Mouse (Mus musculus): ENCODE data around the gene Triobp. TPM values are rescaled to one million over a fixed set of nuclear protein-coding genes. Genes with fewer than 3 reads are reported as not detected.
A peak's percentile ranks its signal among the peaks of the same experiment; 100 is the strongest.

Gene Triobp
- polyA plus RNA-seq (2015; fragmentation: Nextera tagmentation; extraction: Ambion mirVana) = 42.0 and 50.2 TPM in 2 replicates

DNA sequence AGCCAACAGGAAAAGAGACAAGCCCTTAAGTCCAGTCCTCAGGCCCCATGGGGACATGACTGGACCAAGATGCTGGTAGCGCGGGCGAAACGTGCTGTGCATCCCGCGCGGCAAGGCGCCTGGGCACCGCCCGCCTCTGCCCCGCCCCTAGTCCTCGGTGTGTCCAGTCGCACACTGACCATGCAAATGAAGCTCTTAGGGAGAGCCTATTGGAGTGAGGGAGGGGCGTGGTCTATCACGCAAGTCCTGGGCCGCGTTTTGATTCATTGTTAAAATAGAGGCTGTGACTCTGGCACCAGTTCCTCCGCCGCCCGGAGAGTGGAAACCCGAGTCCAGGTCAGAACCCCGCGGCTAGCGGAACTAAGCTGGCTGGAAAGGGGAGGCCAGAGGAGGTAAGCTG is at the start of gene Triobp:
TSS of gene Triobp (plus strand) at position 68 of the 400 bp plus-strand sequence.
- Histone ChIP-seq H3K27ac (peak within 1 kb of the TSS; percentile 34; the same call in 1 of the 2 replicates), H3K9ac (peak within 1 kb of the TSS; percentile 69), H3K4me1 (peaks cover 20% of the 10 kb centered on the region), H3K4me3 (peak within 1 kb of the TSS; percentile 55), H3K27me3 (no peaks in the 10 kb centered on the region), H3K4me2 (replicated peaks) (peak within 1 kb of the TSS; percentile 79), H3K36me3 (peaks cover 11% of the 10 kb centered on the region), H3K9me3 (no peaks in the 10 kb centered on the region)
- WGBS = 0% methylated on average over 24 of the region's 24 CpGs
- peak; percentile 97 for ATAC-seq (ENCODE audit: low FRiP score, low read depth)

DNA sequence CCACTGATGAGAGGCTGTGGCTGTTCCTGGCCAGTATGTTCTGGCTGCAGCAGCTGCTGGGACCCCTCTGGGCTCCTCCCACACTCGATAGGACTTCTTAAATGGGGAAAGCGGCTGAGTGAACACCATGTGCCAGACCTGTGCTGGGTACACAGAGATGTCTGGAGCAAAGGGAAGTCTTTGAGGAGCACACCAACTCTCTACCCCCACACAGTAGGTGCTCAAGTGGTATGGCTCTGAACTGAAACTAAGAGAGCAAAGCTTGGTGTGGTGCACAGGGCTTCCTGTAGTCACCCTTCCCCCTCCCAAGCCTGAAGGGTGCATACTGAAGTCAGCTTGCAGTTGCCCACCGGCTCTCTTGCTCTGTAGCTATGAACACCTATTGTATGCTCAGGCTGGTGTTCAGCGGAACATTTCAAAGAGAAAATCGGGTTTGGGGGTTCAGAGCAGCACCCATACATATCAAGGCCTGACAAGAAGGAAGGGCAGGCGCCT is 49.0 kb upstream of the Triobp start:
- peaks cover 58% of the 10 kb centered on the region for H3K4me1 ChIP-seq
- peaks cover 33% of the 10 kb centered on the region for H3K36me3 ChIP-seq
- H3K9me3 ChIP-seq = no peaks in the 10 kb centered on the region
- WGBS = 46% methylated on average over 6 of the region's 6 CpGs
- H3K4me2 ChIP-seq (replicated peaks) = peak overlapping the region; percentile 92
- no peaks in the 10 kb centered on the region for H3K27me3 ChIP-seq
- peak overlapping the region; percentile 1; the same call in 1 of the 2 replicates for H3K27ac ChIP-seq
- peak overlapping the region; percentile 83 for H3K4me3 ChIP-seq
- no peak for ATAC-seq (ENCODE audit: low FRiP score, low read depth)
- peak overlapping the region; percentile 85; the same call in 1 of the 2 replicates for H3K9ac ChIP-seq

DNA sequence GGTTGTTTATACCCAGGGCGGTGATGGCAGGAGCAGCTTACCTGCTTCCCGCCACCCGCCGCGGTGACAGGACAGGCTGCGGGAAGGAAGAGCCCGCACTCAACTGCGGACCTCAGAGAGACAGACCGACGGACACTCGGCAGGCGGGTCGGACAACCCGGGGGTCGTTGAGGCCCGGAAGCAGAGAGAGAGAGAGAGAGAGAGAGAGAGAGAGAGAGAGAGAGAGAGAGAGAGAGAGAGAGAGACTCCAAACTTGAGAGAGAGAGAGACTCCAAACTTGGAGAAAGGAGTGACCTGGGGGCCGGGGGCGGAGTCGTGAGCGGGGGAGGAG is 48.1 kb upstream of the Triobp start, which contains the start of gene Gm49510:
TSS of gene Gm49510 (plus strand) at position 259 of the 331 bp plus-strand sequence.
- Histone ChIP-seq H3K9ac (peak within 1 kb of the TSS; percentile 85), H3K4me3 (peak within 1 kb of the TSS; percentile 83), H3K27me3 (no peaks in the 10 kb centered on the region), H3K9me3 (no peaks in the 10 kb centered on the region), H3K36me3 (peaks cover 35% of the 10 kb centered on the region), H3K4me1 (peaks cover 50% of the 10 kb centered on the region), H3K27ac (peak within 1 kb of the TSS; percentile 82), H3K4me2 (replicated peaks) (peak within 1 kb of the TSS; percentile 92)
- under 1% methylated on average over 20 of the region's 20 CpGs for WGBS
- ATAC-seq (ENCODE audit: low FRiP score, low read depth) = no peak

DNA sequence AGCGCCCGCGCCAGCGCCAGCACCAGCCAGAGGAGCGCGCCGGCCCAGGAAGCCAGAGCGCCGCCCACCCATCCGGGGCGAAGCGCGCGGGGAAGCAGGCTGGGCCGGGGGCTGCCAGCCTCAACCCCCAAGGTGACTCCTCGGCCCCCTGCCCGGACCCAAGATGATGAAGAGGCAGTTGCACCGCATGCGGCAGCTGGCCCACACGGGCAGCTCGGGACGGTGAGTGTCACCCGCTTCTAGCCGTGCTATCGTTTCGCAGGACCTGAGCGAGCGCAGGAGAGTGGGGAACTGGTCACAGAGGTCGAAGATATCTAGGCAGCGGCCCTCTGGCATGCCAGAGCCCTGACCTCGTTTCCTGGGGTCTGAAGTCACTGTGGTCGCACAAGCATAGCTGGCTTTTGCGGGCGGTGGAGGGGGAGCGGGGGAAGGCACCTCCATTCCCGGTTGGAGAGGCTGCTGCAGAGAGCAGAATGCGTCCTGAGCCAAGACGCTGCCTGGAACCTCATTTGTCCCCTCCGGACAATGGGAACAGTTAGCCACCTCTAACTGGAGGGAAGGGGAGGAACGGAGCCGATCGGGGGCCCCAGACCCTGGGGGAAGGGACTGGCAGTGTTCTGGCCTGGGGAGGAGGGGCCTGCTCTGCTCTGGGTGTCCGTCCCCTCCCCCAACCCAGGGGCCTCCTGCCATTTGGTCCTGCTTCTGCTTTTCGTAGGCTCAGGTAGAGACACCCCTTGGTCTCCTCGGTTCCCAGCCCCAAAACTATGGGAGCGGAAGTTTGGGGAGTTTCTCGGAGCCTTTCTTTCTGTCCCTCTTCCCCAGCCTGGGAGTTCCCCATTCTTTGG is 47.6 kb upstream of the Triobp start, which contains the start of gene Sh3bp1:
TSS of gene Sh3bp1 (plus strand) at position 29 of the 845 bp plus-strand sequence.
- Histone ChIP-seq H3K4me3 (peak within 1 kb of the TSS; percentile 83), H3K36me3 (peaks cover 36% of the 10 kb centered on the region), H3K27ac (peak within 1 kb of the TSS; percentile 82), H3K4me2 (replicated peaks) (peak within 1 kb of the TSS; percentile 92), H3K9ac (peak within 1 kb of the TSS; percentile 85), H3K27me3 (no peaks in the 10 kb centered on the region), H3K9me3 (no peaks in the 10 kb centered on the region), H3K4me1 (peaks cover 45% of the 10 kb centered on the region)
- under 1% methylated on average over 46 of the region's 47 CpGs for WGBS
- ATAC-seq (ENCODE audit: low FRiP score, low read depth) = peak; percentile 58; the same call in 1 of the 2 replicates

DNA sequence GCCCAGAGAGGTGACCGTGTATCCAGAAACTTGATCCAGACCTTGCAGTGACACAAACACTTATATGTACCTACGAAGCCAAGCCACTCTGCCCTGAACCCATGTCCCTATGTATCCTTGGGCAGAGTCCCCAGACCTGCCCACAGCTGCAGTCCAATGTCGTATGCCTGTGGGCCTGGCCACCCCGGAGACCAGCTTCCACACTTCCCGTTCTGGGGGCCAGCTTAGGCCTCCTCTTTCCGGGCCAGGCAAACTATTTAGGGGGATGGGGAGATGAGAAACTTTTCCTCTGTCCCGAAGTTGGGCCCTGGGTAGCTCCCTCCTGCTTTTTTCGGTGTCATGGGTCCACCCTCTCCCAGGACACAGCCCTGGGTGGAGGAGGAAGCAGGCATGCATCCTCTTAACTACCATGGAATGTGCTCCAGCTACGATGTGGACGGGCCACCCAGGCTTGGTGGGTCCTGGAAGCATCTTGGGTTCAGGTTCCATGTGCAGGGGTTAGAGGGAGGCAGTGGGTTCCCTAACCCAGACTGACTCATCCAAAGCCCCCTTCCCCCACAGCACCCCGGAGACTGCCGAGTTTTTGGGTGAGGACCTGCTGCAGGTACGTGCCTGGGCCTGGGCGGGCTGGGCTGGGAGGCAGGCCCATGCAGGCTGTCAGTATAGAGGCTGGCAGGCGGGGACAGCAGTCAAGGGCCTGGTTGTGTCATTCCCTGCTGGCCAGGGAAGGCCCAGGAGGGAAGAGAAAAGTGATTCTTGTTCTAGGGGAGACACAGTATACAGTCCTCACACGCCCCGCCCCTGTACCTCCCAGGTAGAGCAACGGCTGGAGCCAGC is 46.7 kb upstream of the Triobp start:
- H3K9ac ChIP-seq = peak overlapping the region; percentile 85
- ATAC-seq (ENCODE audit: low FRiP score, low read depth) = peak; percentile 7; the same call in 1 of the 2 replicates
- peaks cover 44% of the 10 kb centered on the region for H3K4me1 ChIP-seq
- peak overlapping the region; percentile 82 for H3K27ac ChIP-seq
- H3K9me3 ChIP-seq = no peaks in the 10 kb centered on the region
- H3K27me3 ChIP-seq = no peaks in the 10 kb centered on the region
- 9% methylated on average over 18 of the region's 18 CpGs for WGBS
- peak overlapping the region; percentile 92 for H3K4me2 ChIP-seq (replicated peaks)
- peaks cover 36% of the 10 kb centered on the region for H3K36me3 ChIP-seq
- H3K4me3 ChIP-seq = peak overlapping the region; percentile 83

DNA sequence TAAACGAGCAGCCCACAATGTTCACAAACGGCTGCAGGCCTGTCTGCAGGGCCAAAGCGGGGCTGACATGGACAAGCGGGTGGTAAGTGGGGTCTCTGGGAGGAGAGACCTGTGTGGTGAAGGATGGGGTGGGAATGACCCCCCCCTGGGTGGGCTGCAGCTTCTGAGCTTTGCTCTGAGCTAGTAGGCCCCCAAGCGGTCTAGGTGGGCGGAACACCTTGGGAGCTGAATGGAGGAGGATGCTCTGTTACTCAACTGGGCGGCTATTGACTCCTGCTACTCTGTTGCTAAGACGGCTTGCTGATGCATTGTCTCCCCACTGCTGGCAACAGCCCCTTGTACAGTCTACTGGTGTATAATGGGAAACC is 46.1 kb upstream of the Triobp start:
- Histone ChIP-seq H3K27ac (peak overlapping the region; percentile 82; the same call in 1 of the 2 replicates), H3K27me3 (no peaks in the 10 kb centered on the region), H3K4me3 (peak overlapping the region; percentile 83), H3K9me3 (no peaks in the 10 kb centered on the region), H3K36me3 (peaks cover 42% of the 10 kb centered on the region), H3K9ac (peak overlapping the region; percentile 85), H3K4me1 (peaks cover 39% of the 10 kb centered on the region), H3K4me2 (replicated peaks) (peak overlapping the region; percentile 92)
- 41% methylated on average over 8 of the region's 8 CpGs for WGBS
- no peak for ATAC-seq (ENCODE audit: low FRiP score, low read depth)

DNA sequence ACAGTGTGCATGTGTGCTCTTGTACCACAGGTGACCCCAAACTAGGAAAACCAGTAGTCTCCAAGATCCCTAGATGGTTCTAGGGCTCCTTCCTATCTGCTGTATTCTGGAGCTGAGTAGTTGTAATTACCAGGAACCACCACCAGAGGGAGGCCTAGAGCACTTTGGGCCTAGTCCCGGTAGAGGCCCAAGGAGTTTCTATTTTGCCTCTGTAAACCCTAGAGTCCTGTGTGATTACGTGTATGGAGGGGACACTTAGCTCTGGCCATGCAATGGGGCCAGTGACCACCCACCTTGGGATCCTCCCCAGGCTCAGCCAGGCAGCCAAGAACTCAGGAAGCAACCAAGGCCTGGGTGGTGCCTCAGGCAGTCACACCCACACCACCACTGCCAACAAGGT is 44.3 kb upstream of the Triobp start:
- Histone ChIP-seq H3K4me2 (replicated peaks) (peak overlapping the region; percentile 21; the same call in 1 of the 2 replicates), H3K27me3 (no peaks in the 10 kb centered on the region), H3K27ac (no peak overlapping the region), H3K9me3 (no peaks in the 10 kb centered on the region), H3K4me1 (peaks cover 32% of the 10 kb centered on the region), H3K36me3 (peaks cover 60% of the 10 kb centered on the region), H3K9ac (no peak overlapping the region; the same call in 1 of the 2 replicates), H3K4me3 (no peak overlapping the region; the same call in 1 of the 2 replicates)
- ATAC-seq (ENCODE audit: low FRiP score, low read depth) = no peak
- 7% methylated on average over 2 of the region's 2 CpGs for WGBS

DNA sequence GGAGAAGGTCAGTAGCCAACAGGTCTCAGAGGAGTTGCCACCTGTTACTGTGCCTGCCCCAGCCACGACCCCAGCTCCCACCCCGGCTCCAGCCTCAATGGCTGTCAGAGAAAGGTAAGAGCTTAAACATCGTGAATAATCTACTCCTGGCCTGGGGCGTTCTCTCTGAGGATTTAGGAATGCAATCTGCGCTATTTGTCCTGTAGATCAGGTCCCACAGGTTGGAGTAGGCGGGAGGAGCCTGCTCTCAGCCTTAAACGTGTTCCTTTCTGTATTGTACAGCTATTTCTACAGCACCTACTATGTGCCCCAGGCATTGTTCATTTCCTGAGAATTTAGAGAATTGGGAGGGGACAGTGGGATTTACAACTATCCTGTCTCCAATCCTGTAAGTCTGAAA is 39.1 kb upstream of the Triobp start:
- Histone ChIP-seq H3K4me2 (replicated peaks) (no peak overlapping the region), H3K9ac (no peak overlapping the region), H3K27ac (no peak overlapping the region), H3K27me3 (no peaks in the 10 kb centered on the region), H3K9me3 (no peaks in the 10 kb centered on the region), H3K4me1 (peaks cover 5% of the 10 kb centered on the region; the same call in 1 of the 2 replicates), H3K4me3 (no peak overlapping the region), H3K36me3 (peaks cover 90% of the 10 kb centered on the region)
- no peak for ATAC-seq (ENCODE audit: low FRiP score, low read depth)
- 75% methylated on average over 7 of the region's 7 CpGs for WGBS

DNA sequence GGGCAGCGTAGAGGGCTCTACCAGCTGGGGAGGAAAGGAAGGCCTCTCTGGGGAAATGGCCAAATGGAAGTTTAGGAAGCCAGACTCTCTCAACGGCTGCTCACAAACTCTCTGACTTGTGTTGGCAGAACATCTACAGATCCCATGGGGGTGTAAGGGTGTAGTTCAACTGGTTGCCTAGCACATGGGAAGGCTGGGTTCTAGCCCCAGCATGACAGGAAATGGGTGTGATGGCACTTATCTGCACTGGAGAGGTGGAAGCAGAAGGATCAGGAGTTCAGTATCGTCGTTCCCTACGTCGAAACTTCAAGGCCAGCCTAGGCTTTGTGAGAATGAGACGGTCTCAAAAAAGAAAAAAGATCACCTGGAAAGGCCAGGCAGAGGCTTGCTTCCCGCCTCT is 38.5 kb upstream of the Triobp start:
- Histone ChIP-seq H3K27ac (no peak overlapping the region), H3K27me3 (no peaks in the 10 kb centered on the region), H3K36me3 (peaks cover 84% of the 10 kb centered on the region), H3K4me3 (no peak overlapping the region), H3K4me2 (replicated peaks) (no peak overlapping the region), H3K9ac (peak overlapping the region; percentile 31; the same call in 1 of the 2 replicates), H3K9me3 (no peaks in the 10 kb centered on the region), H3K4me1 (peaks cover 5% of the 10 kb centered on the region; the same call in 1 of the 2 replicates)
- WGBS = 89% methylated on average over 8 of the region's 8 CpGs
- ATAC-seq (ENCODE audit: low FRiP score, low read depth) = no peak

DNA sequence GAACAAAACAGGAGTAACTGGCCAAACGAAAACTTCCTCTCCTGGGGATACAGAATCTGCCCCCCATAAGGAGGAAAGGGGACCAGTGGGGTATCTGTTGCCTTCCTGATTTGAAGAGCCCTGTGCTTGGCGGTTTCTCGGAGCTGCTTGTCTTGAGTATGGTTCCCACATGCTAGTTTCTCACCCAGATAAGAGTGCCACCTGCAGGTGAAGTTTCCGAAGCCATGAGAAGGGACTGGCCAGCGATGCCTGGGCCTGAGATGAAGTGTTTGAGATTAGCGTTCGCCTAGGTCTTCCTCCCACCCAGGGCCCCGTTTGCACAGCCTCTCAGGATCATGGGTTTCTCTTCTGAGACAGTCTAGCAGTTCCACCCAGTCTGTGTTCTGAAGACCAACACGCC is 35.5 kb upstream of the Triobp start:
- Histone ChIP-seq H3K4me2 (replicated peaks) (no peak overlapping the region), H3K27ac (no peak overlapping the region), H3K4me3 (no peak overlapping the region), H3K9me3 (no peaks in the 10 kb centered on the region), H3K27me3 (no peaks in the 10 kb centered on the region), H3K4me1 (peaks cover 28% of the 10 kb centered on the region), H3K36me3 (peaks cover 59% of the 10 kb centered on the region), H3K9ac (peak overlapping the region; percentile 48; the same call in 1 of the 2 replicates)
- no peak for ATAC-seq (ENCODE audit: low FRiP score, low read depth)
- 37% methylated on average over 9 of the region's 9 CpGs for WGBS

DNA sequence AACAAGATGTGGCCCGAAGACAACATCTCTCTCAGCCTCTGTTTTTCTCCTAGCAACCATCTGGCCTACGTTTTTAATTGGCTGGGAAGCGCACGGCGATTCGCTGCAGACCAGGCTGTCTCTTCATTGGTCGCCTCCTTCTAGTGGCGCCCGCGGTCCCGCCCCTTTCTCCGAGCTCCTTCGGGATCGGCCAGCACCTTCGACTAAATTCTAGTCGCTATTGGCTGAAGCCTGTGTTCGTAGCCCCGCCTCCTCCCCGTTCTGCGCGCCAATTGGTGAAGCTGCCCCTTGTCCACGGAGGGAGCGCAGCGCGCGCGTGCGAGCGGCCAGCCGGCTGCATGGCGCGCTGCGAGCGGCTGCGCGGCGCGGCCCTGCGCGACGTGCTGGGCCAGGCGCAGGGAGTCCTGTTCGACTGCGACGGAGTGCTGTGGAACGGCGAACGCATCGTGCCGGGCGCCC is 33.9 kb upstream of the Triobp start, which contains the start of gene Pdxp:
TSS of gene Pdxp (plus strand) at position 288 of the 459 bp plus-strand sequence.
- under 1% methylated on average over 51 of the region's 51 CpGs for WGBS
- no peaks in the 10 kb centered on the region for H3K9me3 ChIP-seq
- no peaks in the 10 kb centered on the region for H3K27me3 ChIP-seq
- ATAC-seq (ENCODE audit: low FRiP score, low read depth) = peak; percentile 95
- peak within 1 kb of the TSS; percentile 96 for H3K4me2 ChIP-seq (replicated peaks)
- H3K9ac ChIP-seq = peak within 1 kb of the TSS; percentile 86
- peak within 1 kb of the TSS; percentile 76 for H3K4me3 ChIP-seq
- H3K27ac ChIP-seq = peak within 1 kb of the TSS; percentile 92
- H3K36me3 ChIP-seq = peaks cover 49% of the 10 kb centered on the region
- peaks cover 28% of the 10 kb centered on the region for H3K4me1 ChIP-seq
